Mouse (Mus musculus) C2C12 (cell line): Measurements from ENCODE around the gene Stat1. TPM values are rescaled to one million over a fixed set of nuclear protein-coding genes. Genes with fewer than 3 reads are reported as not detected.
A peak's percentile ranks its signal among the peaks of the same experiment; 100 is the strongest.

Experiments used
- H3K27me3 ChIP-seq: one replicate; pipeline ENCODE4 v1.6.1; 2011; ENCODE audit not compliant: control insufficient read depth, insufficient read depth, insufficient read length
- H3K36me3 ChIP-seq: one replicate; pipeline ENCODE4 v1.6.1; 2011; ENCODE audit not compliant: control insufficient read depth, insufficient read depth
- H3K4me3 ChIP-seq: one replicate; pipeline ENCODE4 v1.5.1; 2011; ENCODE audit warnings: mild to moderate bottlenecking, control low read depth; ENCODE audit not compliant: poor library complexity, insufficient read depth, severe bottlenecking
- H3K79me2 ChIP-seq: one replicate; pipeline ENCODE4 v1.6.1; 2011; ENCODE audit not compliant: control insufficient read depth, insufficient read depth
- H3K79me3 ChIP-seq: one replicate; pipeline ENCODE4 v1.6.1; 2011; ENCODE audit warnings: low read depth, control low read depth
- H3ac ChIP-seq: one replicate; pipeline ENCODE3; 2011; ENCODE audit warnings: low read depth; ENCODE audit not compliant: control insufficient read depth, insufficient read length
- CEBPB ChIP-seq: IDR thresholded peaks from one replicate; pipeline ENCODE4 v1.6.1; 2011; ENCODE audit warnings: low read depth, mild to moderate bottlenecking, control low read depth, moderate library complexity
- CTCF ChIP-seq: IDR thresholded peaks from one replicate; pipeline ENCODE4 v1.5.1; 2011; ENCODE audit not compliant: control insufficient read depth, insufficient read depth, insufficient read length
- FOSL1 ChIP-seq: IDR thresholded peaks from one replicate; pipeline ENCODE4 v1.8.0; 2011; ENCODE audit warnings: mild to moderate bottlenecking, low read length; ENCODE audit not compliant: poor library complexity, insufficient read depth, severe bottlenecking
- MAX ChIP-seq: IDR thresholded peaks from one replicate; pipeline ENCODE4 v1.6.1; 2011; ENCODE audit warnings: mild to moderate bottlenecking, control low read depth
- MYOD1 ChIP-seq: IDR thresholded peaks from one replicate; pipeline ENCODE4 v1.6.1; 2011; ENCODE audit warnings: low read depth; ENCODE audit not compliant: control insufficient read depth, insufficient read length
- MYOG ChIP-seq: IDR thresholded peaks from one replicate; pipeline ENCODE4 v1.6.1; 2011; ENCODE audit not compliant: control insufficient read depth, insufficient read length; ENCODE audit errors: extremely low read depth
- USF1 ChIP-seq: IDR thresholded peaks from one replicate; pipeline ENCODE4 v1.6.1; 2011; ENCODE audit warnings: low read depth, mild to moderate bottlenecking, control low read depth, moderate library complexity
- polyA plus RNA-seq: library from polyadenylated mRNA; unstranded; fragments of >200 nt; fragmentation: generic; extraction: Trizol; gene quantifications from one replicate; pipeline ENCODE4 v1.2.1, GENCODE M21; 2012; ENCODE audit warnings: missing spikeins

The Stat1 gene
- polyA plus RNA-seq, 1 experiment: 8.3 TPM

DNA sequence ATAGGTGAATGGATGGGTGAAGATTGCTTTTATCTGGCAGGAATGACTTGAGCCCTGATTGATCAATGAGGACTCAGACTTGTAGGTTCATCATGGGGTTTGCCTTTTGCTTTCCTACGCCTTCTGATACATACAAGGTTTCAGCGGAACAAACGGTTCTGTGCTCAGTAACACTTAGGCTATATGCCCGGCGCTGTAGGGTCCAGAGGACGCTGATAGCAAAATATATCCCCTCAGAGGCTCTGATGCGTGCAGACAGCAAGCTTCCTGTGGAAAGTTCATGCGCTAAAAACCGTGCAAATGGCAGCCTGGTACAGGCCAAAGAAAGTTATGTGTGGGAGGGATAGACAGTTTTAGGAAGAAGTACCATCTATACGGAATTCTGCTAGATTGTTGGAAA, 951 bp downstream of the Stat1 start:
- Histone ChIP-seq H3K4me3 (peak overlapping the region; percentile 83), H3ac (no peak overlapping the region), H3K36me3 (peaks cover 13% of the 10 kb centered on the region), H3K79me3 (no peaks in the 10 kb centered on the region), H3K27me3 (no peaks in the 10 kb centered on the region), H3K79me2 (peaks cover 9% of the 10 kb centered on the region)
- TF ChIP-seq MAX (no peak), USF1 (no peak), MYOG (no peak), MYOD1 (no peak), CTCF (no peak), FOSL1 (no peak), CEBPB (no peak)

DNA sequence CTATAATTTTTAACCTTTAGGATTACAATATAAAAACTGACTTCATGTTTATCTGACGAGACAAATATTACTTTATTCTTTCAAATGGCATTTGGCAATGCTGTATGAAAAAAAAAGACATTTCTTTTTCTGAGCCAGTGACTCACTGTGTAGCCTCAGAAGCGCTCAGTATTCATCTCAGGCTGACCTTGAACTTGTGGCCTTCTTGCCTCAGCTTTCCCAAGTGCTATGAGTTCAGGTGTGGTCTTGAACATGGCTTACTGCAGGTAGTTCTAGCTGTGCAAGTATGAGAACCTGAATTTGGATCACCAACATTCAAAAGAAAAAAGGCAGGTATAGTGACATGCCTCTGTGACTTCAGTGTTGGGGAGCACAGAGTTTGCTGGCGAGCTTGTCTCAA, 1.8 kb downstream of the Stat1 start:
- Histone ChIP-seq H3K79me2 (peaks cover 9% of the 10 kb centered on the region), H3ac (no peak overlapping the region), H3K4me3 (no peak overlapping the region), H3K27me3 (no peaks in the 10 kb centered on the region), H3K36me3 (peaks cover 20% of the 10 kb centered on the region), H3K79me3 (no peaks in the 10 kb centered on the region)
- TF ChIP-seq FOSL1 (no peak), MYOG (no peak), USF1 (no peak), MAX (no peak), CTCF (no peak), CEBPB (no peak), MYOD1 (no peak)

DNA sequence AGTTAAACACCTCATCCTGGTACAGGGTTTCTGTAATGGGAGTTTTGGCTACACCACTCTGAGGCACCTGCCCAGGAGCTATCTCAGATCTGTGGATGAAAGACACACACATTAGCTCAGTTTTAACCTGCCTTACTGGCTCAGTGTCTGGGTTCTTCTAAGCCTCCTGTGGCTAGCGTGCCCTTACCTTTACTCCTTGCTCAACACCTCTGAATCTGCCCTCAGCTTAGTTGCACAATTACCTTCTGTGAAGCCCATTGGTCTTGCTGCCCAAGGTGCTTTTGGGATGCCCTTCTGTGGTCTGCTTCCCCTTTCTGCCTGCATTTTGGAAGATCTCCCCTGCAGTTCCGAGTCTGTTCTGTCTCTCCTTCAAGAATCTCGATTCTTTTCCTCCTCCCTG, 5.6 kb downstream of the Stat1 start:
- Histone ChIP-seq H3K4me3 (no peak overlapping the region), H3K79me2 (peaks cover 5% of the 10 kb centered on the region), H3K36me3 (peaks cover 34% of the 10 kb centered on the region), H3ac (no peak overlapping the region), H3K27me3 (no peaks in the 10 kb centered on the region), H3K79me3 (no peaks in the 10 kb centered on the region)
- TF ChIP-seq USF1 (no peak), MYOG (no peak), MAX (no peak), FOSL1 (no peak), CTCF (no peak)

DNA sequence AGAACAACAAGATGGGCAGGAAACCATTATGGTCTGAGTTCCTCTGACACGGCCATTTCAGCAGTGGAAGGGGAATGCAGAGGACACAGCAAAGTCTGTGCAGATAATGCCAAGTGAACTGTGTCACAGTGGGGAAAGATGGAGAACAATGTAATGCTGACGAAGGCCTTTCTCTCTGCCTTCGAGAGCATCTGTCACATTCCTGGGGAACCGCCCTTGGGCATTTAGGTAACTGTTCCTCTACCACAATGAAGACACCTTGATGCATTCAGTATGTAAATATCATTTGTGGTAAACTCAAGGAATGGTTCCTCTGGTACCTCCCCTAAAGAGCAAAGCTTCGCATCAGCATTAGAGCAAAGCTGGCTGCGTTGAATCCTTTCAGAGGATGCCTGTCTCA, 8.1 kb downstream of the Stat1 start:
- Histone ChIP-seq H3K79me3 (no peaks in the 10 kb centered on the region), H3K79me2 (no peaks in the 10 kb centered on the region), H3ac (no peak overlapping the region), H3K36me3 (peaks cover 36% of the 10 kb centered on the region), H3K4me3 (no peak overlapping the region), H3K27me3 (no peaks in the 10 kb centered on the region)
- TF ChIP-seq USF1 (no peak), MYOG (no peak), MAX (no peak), MYOD1 (no peak), CEBPB (no peak), FOSL1 (no peak), CTCF (no peak)

DNA sequence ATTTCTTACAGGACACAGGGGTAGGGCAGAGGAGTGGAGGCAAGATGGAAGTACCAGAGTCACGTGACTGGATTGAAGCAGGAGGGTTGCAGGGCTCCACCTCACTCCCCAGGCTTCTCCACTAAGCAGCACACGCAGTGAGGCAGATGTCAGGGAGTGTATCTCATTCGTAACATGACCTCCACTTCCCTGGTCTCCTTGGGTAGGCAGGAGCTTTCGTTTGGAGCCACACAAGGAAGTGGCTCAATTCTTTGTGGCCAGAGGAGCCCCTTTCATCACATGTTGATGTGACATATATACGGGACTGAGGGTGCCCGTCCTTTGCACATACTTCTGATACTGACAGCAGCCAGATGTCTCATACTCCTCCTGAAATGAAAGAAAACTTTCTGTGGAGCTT, 10.6 kb downstream of the Stat1 start:
- Histone ChIP-seq H3ac (no peak overlapping the region), H3K27me3 (no peaks in the 10 kb centered on the region), H3K36me3 (peaks cover 31% of the 10 kb centered on the region), H3K79me3 (no peaks in the 10 kb centered on the region), H3K79me2 (no peaks in the 10 kb centered on the region), H3K4me3 (no peak overlapping the region)
- TF ChIP-seq USF1 (peak; percentile 31), MAX (no peak), FOSL1 (no peak)

- no peak overlapping the region for H3ac ChIP-seq
- no peaks in the 10 kb centered on the region for H3K27me3 ChIP-seq
- no peak overlapping the region for H3K4me3 ChIP-seq
- H3K79me3 ChIP-seq: no peaks in the 10 kb centered on the region
- TF ChIP-seq FOSL1 (no peak), MYOD1 (no peak), USF1 (no peak), CEBPB (no peak), MYOG (no peak), CTCF (no peak), MAX (no peak)
- peaks cover 20% of the 10 kb centered on the region for H3K36me3 ChIP-seq
- no peaks in the 10 kb centered on the region for H3K79me2 ChIP-seq
These were observed 12.6 kb downstream of the Stat1 start for GRCm38 (mm10) chr1:52131787-52132377.
